Mouse (Mus musculus) lung, postnatal 25 days (tissue): ENCODE measurements around the gene Rpp14.
A peak's percentile ranks its signal among the peaks of the same experiment; 100 is the strongest.

Experiments used
- DNase-seq: peaks from one replicate; pipeline ENCODE4 v3.0.0; 2022; ENCODE audit warnings: low spot score

Rpp14 gene

DNA sequence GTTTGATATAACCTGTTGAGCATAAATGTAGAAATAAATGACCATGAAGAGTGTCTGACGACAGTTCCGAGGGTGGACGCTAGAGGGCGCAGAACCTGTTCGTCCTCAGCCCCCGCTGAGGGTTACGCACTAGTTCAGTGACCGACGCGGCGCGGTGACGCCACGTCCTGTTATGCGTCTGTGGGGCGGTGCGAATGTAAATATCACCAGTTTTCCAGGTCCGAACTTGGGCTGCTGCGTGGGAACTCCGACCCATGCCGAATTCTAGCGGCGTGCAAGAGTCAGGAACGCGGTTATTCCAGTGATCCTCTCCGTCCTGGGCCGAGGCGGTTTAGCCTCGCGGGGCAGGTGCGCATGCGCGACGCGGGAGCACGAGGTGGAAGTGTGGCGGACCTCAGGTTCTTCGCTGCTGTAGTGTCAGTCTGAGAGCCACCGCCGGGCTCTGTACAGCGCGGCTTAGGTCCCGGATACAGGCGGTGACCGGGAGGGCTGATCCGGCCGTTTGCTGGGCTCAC is at the start of gene Rpp14:
TSS of gene Rpp14 (plus strand) at position 203 of the 515 bp plus-strand sequence.
- peak; percentile 95 for DNase-seq

DNA sequence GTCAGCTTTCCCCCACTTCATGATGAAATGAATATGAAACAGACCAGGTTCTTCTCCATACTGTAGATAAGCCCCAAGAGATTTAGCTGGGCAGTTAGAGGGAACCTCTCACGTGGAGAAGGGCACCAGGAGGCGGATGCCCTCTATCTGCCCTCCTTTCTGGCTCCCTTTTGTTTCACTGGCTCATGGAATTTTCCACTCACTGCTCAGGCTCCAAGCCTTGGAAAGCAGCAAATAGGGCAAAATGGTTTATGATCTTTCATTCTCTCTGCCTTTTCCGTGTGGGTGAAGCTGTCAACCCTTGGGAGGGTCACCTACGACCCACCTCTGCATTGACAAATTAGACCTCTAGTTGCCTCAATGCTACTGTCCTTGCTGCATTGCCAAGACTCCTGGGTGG is 49.6 kb upstream of the Rpp14 start:
- no peak for DNase-seq

DNA sequence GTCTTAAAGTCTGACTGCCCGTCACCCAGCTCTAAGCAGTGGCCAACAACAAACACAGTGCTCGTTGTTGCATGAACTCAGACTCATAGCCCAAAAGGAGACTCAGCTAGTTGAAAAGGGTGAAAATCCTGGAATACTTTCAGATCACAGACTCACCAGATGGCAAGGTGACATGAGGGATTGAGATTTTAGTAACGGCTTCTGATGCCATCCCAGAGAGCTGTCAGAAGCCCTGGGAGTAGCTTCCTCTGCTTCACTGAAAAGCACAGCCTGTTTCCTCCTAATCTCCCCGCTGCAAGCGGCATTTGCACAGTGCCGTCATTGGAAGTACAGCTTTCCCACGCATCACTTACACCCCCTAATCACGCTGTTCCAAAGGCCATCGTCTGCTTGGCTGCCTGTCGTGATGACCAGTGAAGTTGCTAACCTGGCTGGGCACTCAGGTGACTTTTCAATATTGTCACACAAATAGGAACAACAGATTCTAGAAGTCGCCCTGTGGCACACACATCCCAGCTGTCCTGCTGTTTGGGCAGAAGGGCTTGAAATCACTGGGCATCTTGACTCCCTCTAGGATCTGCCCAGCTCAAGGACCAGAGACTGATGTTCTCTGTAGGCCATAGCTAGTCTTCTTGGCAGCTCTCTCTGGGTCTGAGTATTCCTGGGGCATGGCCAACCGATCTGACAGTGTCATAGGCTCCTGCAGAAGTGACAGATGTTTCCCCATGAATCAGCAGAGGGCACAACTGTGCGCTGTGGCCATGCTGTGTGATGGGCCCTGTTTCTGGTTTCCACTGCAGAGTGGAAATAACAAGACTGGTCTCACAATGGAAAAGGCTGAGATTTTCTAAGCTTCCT is 47.9 kb upstream of the Rpp14 start:
- no peak for DNase-seq

DNA sequence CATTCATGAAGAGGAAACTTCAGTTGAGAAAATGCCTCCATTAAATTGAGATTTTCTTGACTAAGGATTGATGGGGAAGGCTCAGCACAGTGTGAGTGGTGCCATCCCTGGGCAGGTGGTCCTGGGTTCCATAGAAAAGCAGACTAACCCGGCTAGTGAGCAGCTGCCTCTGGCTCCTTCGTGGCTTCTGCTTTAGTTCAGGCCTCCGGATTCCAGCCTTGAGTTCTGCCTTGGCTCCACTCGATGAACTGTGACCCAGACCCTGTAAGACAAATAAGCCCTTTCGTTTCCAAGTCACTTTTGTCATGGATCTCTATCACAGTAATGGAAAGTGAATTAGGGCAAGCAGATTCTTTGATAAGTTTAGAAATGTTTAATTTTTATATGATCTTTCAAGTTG is 45.6 kb upstream of the Rpp14 start:
- no peak for DNase-seq

DNA sequence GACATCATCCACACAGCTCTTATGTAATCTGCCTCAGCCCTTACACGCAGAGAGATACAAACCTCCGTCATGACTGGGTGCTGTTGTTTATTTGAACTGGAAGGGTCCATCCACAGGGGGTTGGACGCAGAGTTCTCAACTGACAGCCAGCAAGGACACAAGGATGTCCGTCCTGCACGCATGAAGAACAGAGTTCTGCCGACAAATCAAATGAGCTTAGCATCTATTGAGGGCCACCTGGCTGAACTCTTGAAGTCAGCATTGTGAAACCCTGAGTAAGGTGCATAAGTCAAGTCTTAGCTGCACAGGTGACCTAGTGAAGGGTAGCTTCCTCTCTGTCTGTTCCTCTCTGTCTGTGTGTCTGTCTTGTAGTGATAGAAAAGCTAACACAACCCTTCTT is 44.2 kb upstream of the Rpp14 start:
- DNase-seq = no peak

DNA sequence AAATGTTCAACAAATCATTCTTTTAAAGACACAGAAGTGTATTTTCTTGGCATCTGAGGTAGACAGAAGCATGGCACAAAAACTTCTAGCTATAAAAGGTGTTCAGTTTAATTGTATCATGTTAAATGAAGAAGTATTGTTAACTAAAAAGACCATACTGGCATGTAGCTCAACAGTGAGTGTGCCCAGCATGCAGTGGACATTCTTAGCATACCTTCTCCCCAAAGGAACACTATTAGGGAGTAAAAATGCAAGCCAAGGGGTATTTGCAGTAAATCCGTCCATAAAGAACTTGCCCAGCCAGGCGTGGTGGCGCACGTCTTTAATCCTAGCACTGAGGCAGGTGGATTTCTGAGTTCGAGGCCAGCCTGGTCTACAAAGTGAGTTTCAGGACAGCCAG is 43.8 kb upstream of the Rpp14 start:
- DNase-seq = no peak

- DNase-seq = no peak
Measured at GRCm38 (mm10) chr14:8038150-8038549, 42.0 kb upstream of the Rpp14 start.

- peak; percentile 33 for DNase-seq
Measured at GRCm38 (mm10) chr14:8038791-8039448, 41.2 kb upstream of the Rpp14 start.

GRCm38 (mm10) chr14:8040179-8040578 is 40.0 kb upstream of the Rpp14 start:
- DNase-seq = no peak

DNA sequence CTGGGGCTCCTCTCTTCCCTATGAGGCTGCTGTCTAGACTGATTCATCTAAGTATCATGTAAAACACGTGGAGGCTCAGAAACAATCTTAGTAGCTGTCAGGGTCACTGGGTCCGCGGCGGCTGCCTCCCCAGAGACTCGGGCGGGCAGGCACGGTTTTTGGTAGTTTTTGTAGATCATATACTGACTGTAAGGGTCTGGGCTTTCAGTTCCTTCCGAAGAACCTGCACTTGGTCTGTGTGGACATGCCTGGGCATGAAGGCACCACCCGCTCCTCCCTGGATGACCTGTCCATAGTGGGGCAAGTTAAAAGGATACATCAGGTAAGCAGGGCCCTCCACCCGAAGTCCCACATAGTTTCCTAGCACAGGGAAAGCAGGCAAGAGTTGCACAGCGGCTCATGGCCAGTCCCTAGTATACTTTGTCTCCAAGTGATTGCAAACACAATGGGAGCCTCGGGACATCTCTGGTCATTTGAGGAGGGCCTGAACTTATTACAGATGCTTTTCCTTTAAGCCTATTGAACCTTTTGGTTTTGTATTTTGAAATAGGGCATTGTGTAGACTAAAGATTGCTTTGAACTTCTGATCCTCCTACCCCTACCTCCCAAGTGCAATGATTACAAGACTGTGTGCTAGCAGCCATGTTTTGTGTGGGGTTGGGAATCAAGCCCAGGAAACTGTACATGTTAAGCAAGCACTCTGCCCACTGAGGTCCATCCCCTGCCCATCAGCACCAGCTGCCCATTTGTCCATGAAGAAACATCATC is 39.1 kb upstream of the Rpp14 start:
- no peak for DNase-seq

GRCm38 (mm10) chr14:8042120-8042519 is 38.0 kb upstream of the Rpp14 start:
- no peak for DNase-seq

GRCm38 (mm10) chr14:8042577-8042976 is 37.6 kb upstream of the Rpp14 start:
- no peak for DNase-seq

DNA sequence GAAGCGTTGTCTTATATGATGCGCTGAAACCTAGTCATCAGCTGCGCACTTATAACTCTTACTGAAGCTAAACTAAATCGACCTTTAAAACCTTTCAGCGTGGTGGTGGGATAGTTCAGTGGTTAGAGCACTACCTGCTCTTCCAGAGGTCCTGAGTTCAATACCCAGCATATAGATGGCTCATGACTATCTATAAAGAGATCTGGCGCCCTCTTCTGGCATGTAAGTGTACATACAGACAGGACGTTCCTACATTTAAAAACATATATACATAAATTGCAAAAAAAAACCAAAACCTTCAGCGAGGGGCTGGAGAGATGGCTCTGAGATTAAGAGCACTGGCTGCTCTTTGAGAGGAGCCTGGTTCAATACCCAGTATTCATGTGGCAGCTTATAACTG is 35.8 kb upstream of the Rpp14 start:
- peak; percentile 11 for DNase-seq

DNA sequence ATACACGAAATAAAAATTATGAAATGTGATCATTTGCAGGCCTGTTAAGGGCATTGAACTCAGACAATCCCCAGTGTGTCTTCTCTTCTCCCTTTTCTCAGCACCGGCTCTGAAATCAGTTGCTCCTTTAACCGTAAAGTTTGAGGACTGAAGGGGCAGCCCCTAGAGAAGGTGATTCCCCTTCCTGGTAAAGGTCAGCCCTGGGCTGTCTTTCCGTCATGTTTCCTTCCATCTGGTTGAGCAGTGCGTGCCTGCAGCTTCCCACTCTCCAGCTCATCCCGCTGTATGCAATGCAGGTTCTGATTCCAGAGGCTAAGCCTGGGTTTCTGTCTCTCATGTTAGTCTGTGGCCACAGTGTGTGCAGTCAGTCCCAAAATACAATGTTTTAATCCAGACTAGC is 35.4 kb upstream of the Rpp14 start:
- no peak for DNase-seq

GRCm38 (mm10) chr14:8045187-8045846 is 34.9 kb upstream of the Rpp14 start:
- DNase-seq = no peak

DNA sequence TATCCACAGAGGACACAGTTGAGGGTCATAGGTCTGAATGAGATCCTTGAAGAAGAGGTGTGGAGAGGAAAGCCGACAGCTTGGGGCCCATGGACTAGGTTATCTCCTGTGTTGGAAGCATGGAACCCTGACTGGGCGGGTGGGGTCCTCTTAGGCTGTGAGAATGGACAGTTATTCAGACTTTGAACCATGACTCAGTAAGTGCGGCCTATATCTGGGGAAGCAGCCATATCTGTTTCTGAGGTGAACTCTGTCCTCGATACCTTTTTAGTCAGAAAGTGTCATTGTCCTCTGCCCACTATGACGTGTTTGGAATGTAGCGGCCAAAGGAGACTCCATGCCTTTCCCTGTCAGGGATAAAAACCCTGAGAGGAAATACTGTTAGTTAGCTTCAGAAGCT is 33.3 kb upstream of the Rpp14 start:
- DNase-seq = no peak

- DNase-seq = no peak
Measured at GRCm38 (mm10) chr14:8049334-8049733, 30.8 kb upstream of the Rpp14 start.

- DNase-seq = no peak
Measured at GRCm38 (mm10) chr14:8051869-8052268, 28.3 kb upstream of the Rpp14 start.

- DNase-seq = no peak
Measured at GRCm38 (mm10) chr14:8052661-8053060, 27.5 kb upstream of the Rpp14 start.

DNA sequence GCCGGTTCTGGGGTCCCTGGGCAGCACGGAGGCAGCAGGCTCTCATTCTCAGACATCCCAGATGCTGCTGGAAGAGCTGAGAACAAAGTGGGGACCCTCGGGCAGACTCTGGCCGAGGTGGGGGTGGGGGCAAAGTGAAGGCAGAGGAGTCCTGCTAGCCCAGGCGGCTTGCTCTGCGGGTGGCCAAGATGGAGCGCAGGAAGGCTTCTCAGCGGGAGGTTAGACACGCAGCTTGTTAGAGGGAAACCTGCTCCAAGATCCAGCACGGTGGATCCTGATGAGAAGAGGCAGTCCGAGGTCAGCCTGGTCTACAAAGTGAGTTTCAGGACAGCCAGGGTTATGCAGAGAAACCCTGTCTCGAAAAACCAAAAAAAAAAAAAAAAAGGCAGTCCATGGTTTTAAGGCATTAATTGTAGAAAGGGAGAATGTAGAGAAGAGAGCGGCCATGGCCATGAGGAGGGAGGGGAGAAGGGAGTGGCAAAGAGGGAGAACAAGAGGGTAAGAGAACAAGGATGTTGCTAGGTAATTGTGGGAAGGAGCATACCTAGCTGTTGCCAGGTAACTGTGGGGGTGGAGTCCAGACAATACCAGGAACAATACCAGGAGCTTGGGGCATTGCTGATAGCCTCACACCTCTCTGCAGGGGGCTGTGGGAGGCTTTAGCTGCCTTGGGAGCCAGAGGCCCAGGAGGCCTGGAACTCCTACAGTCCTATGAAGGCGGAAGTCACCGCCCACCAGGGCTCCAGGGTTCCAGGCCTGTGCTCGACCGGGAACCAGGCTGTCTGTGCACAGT is 25.7 kb upstream of the Rpp14 start:
- DNase-seq = peak; percentile 44

GRCm38 (mm10) chr14:8056076-8056475 is 24.1 kb upstream of the Rpp14 start:
- no peak for DNase-seq
